Mouse (Mus musculus): ENCODE measurements around the gene Best3.

GRCm38 (mm10) chr10:116978841-116979240 lies 7.3 kb upstream of the Best3 start:
- TF ChIP-seq POLR2A (IDR thresholded peaks at IDR 0.05; ENCODE audit: control insufficient read depth, low read depth, low read length): no peak
- no peak for TF ChIP-seq CTCF (IDR thresholded peaks at IDR 0.05; ENCODE audit: control insufficient read depth, insufficient read depth, insufficient replicate concordance, low read depth, low read length)

Measured in testis, adult 2 months (tissue).